Mouse (Mus musculus): Measurements from ENCODE around the gene Gm17334.

- TF ChIP-seq CTCF (IDR thresholded peaks at IDR 0.05; ENCODE audit: control insufficient read depth, insufficient read depth, low read length) (no peak), POLR2A (IDR thresholded peaks at IDR 0.05; ENCODE audit: borderline replicate concordance, control insufficient read depth, low read depth, low read length) (no peak)
Observed at GRCm38 (mm10) chr11:53759545-53760406, 13.2 kb downstream of the Gm17334 start.

Data from bone marrow, adult 2 months (tissue).